Mouse (Mus musculus) stomach, postnatal 0 days (tissue): ENCODE data around the gene Rassf2.

Experiments used
- CTCF ChIP-seq: IDR thresholded peaks from 2 replicates; pipeline ENCODE4 v1.5.1; 2016; ENCODE audit warnings: antibody characterized with exemption, low read depth, mild to moderate bottlenecking, moderate library complexity
- EP300 ChIP-seq: optimal IDR thresholded peaks from 2 replicates; pipeline ENCODE3; 2016; ENCODE audit warnings: antibody characterized with exemption

GRCm38 (mm10) chr2:132016034-132016433 is 14.0 kb downstream of the Rassf2 start:
- no peak for TF ChIP-seq EP300
- TF ChIP-seq CTCF = no peak
